Mouse (Mus musculus): ENCODE results near the gene Serinc2.

DNA sequence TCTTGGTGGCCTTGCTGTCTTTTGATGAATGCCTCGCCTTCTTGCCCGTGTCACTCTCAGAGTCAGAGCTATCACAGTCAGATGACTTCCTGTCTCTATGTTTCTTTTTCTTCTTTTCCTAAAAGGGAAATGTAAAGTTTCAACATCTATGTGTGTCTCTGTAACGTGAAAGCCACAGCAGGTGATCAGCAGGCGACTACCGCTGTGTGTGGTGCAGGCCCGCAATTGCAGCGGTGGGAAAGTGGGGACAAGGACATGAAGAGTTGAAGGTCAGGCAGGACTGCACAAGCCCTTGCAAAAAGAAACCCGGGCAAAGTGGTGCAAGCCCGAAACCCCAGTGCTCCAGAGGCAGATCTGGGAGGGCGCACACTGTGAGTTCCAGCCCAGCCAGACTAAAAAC is 37.7 kb upstream of the Serinc2 start:
- TF ChIP-seq POLR2A (IDR thresholded peaks at IDR 0.05; ENCODE audit: borderline replicate concordance, extremely low read depth, low read depth, low read length) (no peak), CTCF (IDR thresholded peaks at IDR 0.05; ENCODE audit: insufficient read depth, low read length) (no peak)
